Mouse (Mus musculus): ENCODE measurements at regions not wholly inside any gene's neighbourhood (a gene's known extent, or its start where the extent isn't known, plus 50 kb on each side); places are given as distances from the start of the nearest gene placed in this dataset.

GRCm38 (mm10) chr12:107753022-107753421 is 250.4 kb downstream of the Bcl11b start:
- TF ChIP-seq POLR2A (IDR thresholded peaks at IDR 0.05; ENCODE audit: low read depth, low read length) (no peak), CTCF (IDR thresholded peaks at IDR 0.05; ENCODE audit: extremely low read depth, insufficient read length, insufficient replicate concordance, low read depth, low read length) (no peak)

All from small intestine, adult 2 months (tissue).